Mouse (Mus musculus) fat pad, adult 2 months (tissue): ENCODE measurements around the gene Ice1.

ENCODE experiments used
- DNase-seq: peaks from one replicate; pipeline ENCODE4 v3.0.0-alpha.2; 2011; ENCODE audit warnings: low read depth, low spot score; ENCODE audit errors: extremely low read depth

Ice1 gene

GRCm38 (mm10) chr13:70637282-70637661, at the start of gene Ice1:
Gene Ice1 (minus strand): TSS chr13:70637634.
- no peak for DNase-seq

- DNase-seq, result no peak
These were observed 48.4 kb upstream of the Ice1 start for GRCm38 (mm10) chr13:70685825-70686224.

GRCm38 (mm10) chr13:70684976-70685609, 47.7 kb upstream of the Ice1 start:
- DNase-seq, result no peak

GRCm38 (mm10) chr13:70681411-70682183, 44.2 kb upstream of the Ice1 start:
- DNase-seq, result peak; percentile 73

GRCm38 (mm10) chr13:70680316-70680715, 42.9 kb upstream of the Ice1 start:
- DNase-seq, result no peak

- no peak for DNase-seq
These were observed 40.3 kb upstream of the Ice1 start for GRCm38 (mm10) chr13:70677689-70678088.

- no peak for DNase-seq
These were observed 39.1 kb upstream of the Ice1 start for GRCm38 (mm10) chr13:70676243-70677183.

- DNase-seq, result no peak
These were observed 37.6 kb upstream of the Ice1 start for GRCm38 (mm10) chr13:70674998-70675397.

- no peak for DNase-seq
These were observed 32.6 kb upstream of the Ice1 start for GRCm38 (mm10) chr13:70670080-70670479.

- DNase-seq, result no peak
These were observed 22.3 kb upstream of the Ice1 start for GRCm38 (mm10) chr13:70659715-70660114.

GRCm38 (mm10) chr13:70656741-70657140, 19.3 kb upstream of the Ice1 start:
- DNase-seq, result no peak

GRCm38 (mm10) chr13:70656329-70656728, 18.9 kb upstream of the Ice1 start:
- DNase-seq, result no peak

GRCm38 (mm10) chr13:70655570-70655969, 18.1 kb upstream of the Ice1 start:
- DNase-seq, result no peak

- no peak for DNase-seq
These were observed 16.8 kb upstream of the Ice1 start for GRCm38 (mm10) chr13:70654091-70654770.

GRCm38 (mm10) chr13:70653457-70653856, 16.0 kb upstream of the Ice1 start:
- DNase-seq, result no peak

- DNase-seq, result no peak
These were observed 12.6 kb upstream of the Ice1 start for GRCm38 (mm10) chr13:70650011-70650436.

GRCm38 (mm10) chr13:70645968-70646505, 8.6 kb upstream of the Ice1 start:
- no peak for DNase-seq

GRCm38 (mm10) chr13:70644083-70644462, 6.6 kb upstream of the Ice1 start:
- DNase-seq, result no peak

GRCm38 (mm10) chr13:70643408-70644082, 6.1 kb upstream of the Ice1 start:
- DNase-seq, result no peak

- no peak for DNase-seq
These were observed 4.5 kb upstream of the Ice1 start for GRCm38 (mm10) chr13:70641941-70642340.
